Mouse (Mus musculus): ENCODE results near the gene Hmgb1.

DNA sequence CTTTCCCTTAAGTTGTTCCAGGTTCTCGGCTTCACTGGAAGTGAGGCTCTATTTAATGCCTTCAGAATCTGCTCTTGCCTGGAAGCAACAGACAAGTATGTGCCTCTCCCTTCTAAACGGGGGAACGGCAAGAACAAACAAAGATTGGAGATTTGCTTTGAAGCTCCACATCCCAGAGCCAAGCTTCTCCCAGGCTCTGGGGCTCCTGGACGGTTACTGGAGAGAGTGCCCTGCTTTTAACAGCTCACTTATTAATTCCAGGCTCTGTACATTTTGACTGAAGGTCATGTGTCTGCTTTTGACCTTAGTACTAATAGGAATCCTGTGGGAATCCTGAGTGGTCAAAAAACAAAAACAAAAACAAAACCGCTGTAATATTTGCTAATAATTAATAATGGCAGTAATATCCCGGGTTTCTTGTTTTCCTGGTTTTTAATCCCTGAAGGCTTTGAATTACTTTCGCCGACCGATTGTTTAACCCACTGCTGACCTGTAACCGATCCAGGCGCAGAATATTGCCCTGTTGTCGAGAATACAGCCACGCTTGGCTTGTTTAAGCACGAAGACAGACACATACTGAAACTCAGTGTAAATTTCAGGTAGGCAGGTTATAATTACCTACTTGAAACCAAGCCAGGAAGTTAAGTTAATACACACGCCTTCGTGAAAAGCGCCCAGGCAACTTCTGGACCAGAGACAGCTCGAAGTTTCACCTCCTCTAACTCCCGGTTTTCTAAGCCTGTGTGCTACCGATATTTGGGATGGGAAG is 182.1 kb downstream of the Hmgb1 start:
- TF ChIP-seq POLR2A (IDR thresholded peaks at IDR 0.05; ENCODE audit: insufficient read depth, low read length): no peak
- no peak for TF ChIP-seq CTCF (IDR thresholded peaks at IDR 0.05; ENCODE audit: low read depth, low read length)
- TF ChIP-seq EP300 (IDR thresholded peaks at IDR 0.05; ENCODE audit: insufficient read depth, low read depth, low read length): no peak
